Mouse (Mus musculus) adrenal gland, adult (tissue): ENCODE measurements around the gene Rara.

Experiments
- DNase-seq, 2 experiments: peaks; one replicate each; pipeline ENCODE4 v3.0.0; 2022 to 2023; ENCODE audit warnings: low spot score in 1 of 2; ENCODE audit not compliant: inconsistent age in 2 of 2

The Rara gene

DNA sequence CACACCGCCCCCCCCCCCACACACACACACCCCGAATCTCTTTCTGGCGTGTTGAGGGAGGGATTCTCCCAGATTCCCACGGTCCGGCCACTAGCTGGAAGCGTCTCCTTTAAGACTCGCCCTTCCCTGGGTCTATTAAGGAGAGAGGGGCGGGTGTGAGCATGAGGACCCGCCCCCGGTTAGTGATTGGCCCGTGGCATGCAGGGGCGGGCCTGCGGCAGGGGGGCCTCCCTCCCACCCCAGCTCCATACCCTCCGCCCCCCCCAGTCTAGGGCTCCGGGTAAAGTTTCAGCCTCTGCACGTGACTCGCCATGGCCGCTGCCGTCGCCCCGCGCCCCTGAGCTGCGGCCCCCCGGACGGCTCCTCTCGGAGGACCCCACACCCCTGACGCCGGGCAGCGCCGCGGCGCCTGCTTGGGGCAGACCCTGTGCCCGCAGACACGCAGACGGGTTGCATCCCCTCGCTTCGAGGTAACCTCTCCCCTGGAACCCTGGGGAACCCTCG, 9.8 kb downstream of the Rara start:
- peak; percentile 94 to 97 for DNase-seq

DNA sequence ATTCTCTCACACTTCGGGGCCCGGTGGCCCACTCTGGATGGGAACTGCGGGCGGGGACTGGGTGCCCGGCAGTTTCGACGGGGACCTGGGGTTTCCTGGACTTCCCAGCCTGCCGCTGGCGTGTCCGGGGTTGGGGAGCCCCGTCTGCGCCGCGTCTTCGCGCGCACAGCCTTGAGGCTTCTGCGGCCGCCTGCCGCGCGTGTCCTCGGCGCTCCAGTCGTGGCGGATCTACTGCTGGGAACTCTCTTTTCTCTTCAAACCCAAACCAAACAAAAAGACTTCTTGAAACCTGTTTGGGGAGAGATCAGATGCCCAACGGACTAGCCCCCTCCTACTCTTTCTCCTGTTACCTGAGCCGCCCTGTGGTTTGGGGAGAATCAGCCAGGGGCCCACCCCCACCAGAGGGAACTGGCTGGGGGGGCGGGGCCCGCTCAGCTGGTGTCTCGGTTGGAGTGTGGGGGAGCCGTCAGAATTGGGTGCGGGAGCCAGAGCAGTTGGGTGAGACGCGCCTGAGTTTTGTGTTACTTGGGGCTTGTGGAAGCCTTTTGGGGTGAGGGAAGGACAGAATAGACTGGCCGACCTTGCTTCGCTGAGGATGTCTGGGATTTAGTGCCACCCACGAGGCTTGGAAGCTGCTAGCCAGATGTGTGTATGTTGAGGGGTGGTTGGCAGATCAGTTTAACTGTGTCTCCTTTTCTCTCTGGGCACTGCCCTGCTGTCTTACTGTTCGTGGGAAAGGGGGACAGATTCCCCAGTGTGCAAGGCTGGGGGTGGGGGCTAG, 10.5 kb downstream of the Rara start:
- DNase-seq: peak in 1 of 2 experiments; percentile 77

DNA sequence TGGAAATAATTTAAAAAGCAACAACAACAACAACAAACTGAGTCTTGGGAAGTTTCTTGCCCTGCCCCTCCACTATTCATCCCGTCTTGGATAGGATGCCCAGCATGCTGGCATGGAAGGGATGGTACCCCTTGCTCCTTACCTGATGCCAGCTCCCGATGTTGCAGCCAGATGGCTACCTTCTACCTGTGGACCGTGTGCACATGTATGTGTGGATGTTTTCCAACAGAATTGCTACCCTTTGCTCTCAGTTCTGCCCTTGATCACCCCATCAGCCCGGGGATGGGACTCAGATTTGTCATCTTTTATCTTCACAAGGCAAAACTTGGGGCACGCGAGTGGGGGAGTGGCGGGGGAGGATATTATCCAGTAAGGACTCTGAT, 11.1 kb downstream of the Rara start:
- no peak for DNase-seq

DNA sequence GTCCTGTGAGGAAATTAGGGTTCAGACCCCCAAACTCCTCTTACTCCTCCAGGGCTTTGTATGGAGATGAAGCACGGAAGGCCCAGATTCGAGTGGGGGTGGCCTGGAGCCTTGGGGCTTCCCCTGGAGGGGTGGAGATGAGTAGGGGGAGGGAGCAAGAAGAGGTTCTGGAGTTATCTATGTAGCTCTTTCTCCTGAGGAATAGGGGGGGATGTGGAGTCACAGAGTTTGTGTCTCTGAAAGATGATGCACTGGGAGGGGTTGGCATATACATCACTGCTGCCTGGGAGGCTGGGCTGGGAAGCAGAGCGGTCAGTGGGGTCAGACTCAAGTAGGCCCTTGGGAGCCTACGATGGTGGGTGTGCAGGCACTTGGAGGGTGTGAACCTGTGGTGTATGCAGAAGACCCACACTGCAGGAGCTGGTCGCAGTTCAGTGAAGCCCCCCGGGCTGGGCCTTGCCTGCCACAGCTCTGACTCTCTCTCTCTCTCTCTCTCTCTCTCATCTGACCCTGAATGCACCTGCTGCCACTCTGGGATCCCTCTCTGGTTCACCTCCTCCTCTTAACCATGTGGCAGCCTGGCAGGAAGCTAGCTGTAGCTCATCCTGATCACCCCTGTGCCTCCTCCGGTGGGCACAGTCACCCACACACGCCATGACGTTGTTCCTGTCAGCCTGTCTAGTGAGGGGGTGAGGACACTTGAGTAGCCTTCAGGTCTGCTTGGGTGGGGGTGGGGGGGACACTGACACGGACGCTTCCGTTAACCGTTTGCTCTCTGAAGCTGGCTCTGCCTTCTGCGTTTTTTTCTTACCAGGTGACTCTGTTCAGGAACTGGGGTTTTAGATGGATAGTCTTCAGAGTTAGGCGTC, 11.7 kb downstream of the Rara start:
- peak; percentile 41 to 65 for DNase-seq

DNA sequence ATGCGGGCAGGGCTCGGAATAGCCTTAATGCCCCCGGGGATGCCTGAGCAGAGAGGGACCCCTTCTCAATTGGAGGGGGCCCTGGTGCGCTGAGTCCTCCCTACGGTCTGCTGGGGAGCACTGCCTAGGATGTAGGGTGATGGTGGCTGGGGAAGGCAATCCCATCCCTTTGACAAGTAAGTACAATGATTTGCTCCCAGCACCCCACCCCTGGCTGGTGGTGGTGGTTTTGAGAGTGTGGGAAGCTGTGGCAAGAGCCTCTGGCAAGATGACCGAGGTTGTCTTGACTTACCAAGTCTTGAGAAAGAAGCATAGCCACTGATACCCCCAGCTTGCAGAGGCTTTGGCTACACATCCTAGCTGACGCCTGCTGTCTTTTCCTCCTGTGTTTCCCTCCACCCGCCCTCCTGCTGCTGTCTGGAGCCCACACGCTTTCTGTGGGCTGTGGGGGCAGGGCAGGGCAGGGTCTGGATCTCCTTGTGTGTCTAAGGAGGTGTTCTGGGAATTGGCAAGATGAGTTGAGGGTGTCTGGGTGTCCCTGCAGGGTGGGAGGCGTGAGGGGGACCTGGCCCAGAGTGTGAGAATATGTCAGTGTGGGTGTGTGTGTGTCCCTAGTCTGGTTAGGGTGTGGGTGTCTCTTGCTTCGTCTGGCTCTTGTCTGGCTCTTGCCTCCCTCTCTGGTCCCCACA, 12.5 kb downstream of the Rara start:
- peak; percentile 36 to 65 for DNase-seq

DNA sequence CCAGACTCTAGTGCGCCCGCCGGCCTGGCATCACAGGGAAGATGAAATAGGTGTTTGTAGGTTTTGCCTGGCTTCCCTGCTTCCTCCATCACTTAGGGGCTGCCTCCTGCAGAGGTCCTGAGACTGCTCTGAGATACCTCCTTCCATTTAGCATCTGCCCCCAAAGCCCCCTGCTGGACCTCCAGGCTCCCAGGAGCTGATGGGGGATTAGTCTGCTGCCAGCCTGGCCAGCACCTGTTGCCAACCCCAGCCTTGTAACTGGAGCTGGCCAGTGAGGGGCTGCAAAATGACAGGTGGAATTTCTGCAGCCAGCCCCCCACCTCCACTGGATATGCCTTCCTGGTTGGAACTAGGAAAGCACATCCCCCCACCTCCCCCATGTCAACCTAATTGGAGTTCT, 13.2 kb downstream of the Rara start:
- DNase-seq: peak in 1 of 2 experiments; percentile 27

DNA sequence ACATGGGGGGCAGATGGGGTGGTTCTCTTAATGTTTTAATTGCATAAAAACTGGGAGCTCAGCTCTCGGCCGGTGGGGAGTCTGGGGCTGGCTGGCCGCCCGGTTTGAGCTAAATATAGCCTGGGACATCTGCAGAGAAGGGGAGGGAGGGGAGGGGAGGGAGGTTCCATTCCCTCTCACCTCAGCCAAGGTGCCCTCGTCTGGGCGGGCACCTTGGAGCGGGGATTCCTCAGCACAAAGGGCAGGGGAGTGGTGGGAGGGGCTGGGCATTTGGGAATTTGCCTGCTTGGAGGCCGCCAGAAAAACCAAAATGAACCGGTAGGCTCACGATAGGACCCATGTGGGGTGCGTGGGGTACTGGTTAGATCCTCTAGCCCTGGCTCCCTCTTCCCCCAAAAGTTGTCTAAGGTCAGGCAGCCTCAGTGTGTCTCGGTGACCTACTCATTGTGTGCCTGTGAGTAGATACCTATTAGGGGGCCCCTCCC, 13.8 kb downstream of the Rara start:
- DNase-seq: peak; percentile 61 to 82

DNA sequence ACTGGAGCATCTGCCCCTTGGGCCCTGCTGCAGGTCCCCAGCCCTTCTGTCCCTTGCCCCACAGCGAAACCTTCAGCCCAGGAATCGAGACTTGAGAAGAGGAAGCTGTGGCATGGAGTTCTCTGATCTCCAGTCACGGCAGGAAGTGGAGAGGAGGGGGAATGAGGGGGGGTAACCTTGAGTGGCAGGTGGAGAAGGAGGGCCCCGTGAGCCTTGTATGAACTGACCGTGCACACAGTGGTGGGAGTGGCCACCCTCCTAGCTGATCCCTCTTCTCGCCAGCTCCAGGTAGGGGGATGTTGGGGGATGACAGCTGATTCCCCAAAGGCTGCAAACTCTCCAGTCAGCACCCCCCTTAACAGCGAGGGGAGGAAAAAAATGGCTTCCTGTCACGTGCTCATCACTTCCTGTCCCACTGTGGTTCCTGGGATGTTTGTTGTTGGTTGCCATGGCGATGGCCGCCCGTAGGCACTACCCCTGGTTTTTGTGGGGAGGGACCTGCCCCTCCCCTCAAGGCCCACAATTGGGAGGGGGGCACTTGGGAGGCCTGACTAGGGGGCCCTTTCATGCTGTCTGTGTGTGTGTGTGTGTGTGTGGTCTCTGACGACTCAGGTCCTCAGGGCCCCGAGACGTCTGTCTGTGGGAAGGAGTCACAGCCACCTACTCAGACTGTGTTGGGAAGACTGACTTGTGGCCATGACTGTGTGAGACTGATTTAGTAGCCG, 14.4 kb downstream of the Rara start:
- DNase-seq: peak; percentile 87 to 95

DNA sequence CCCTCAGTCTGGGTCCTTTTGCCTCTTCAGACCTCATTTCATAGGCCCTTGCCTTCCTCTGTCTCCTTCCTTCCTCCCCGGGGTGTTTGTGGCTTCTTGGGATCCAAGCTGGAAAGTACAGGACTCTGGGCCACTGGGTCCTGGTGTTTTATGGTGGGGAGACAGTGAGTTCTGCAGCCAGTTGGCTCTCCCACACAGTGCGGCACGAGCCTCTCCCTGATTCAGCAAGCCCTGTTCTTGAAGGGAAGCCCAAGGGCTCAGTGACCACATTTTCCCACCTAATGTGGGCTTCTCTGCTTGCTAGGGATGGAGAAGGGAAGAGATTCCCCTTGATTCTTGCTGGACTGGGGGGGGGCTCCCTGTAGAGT, 14.9 kb downstream of the Rara start:
- DNase-seq: peak in 1 of 2 experiments; percentile 52

DNA sequence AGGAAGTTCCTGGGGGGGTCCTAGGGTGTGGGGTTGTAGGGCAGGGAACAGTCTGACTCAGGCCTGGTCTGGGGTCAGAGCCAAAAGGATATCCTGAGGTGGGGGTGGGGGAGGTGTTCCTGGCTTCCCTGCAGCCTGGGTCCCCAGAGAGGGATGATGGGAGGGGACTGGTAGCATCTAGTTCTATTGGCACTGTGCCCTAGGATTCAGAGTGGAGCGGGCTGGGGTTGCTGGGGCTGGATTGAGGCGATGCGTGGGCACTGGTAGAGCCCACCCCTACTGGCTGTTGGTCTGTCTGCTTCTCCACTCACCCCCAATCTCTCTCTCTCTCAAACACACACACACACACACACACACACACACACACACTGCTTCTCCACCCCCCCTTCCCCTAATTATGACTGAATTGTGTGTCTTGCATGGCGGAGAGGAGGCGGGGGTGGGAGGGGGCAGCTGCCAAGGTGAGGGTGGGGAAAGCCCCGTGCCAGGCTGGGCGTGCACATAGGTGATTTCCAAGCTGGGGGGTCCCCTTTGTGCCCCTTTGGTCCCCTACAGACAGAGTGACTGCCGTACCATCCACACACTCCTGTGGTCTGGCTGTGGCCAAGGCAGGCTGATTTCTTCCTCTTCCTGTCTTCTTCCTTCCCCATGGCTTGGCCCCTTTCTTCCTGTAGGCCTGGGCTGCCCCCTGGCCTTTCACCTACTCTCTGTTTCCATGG, 15.5 kb downstream of the Rara start:
- DNase-seq: peak; percentile 55 to 62

DNA sequence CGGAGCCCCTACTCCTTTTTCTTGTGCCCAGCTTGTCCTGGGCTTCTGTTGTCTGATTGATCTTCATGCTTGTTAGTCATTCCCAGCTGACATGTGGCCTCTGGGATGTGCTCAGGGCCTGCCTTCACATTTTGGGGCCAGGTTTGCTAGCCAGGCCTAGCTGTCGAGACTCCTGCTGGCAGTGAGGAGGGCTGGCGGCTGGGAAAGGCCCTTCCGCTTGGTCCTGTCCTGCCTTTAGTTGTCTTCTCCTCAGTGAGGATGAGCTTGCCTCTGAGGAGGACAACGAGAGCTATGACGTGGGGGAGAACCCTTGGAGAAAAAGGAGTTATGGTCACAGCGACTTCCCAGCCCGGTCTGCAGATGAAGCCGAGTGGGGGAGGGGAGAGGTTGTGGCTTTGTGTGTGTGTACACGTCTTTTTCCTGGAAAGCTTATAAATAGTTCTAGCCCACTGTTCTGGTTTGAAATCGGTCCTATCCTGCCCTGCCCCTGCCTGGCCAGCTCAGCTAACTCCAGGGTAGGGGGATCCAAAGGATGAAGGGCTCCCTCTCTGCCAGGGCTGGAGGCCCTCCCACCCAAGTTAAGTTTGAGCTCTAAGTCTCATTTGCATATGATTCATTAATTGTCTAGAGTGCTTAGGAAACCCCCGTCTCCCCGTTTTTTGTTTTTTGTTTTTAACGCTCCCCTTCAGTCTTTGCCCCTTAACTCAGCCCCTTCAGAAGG, 16.3 kb downstream of the Rara start:
- peak in 1 of 2 experiments; percentile 55 for DNase-seq

DNA sequence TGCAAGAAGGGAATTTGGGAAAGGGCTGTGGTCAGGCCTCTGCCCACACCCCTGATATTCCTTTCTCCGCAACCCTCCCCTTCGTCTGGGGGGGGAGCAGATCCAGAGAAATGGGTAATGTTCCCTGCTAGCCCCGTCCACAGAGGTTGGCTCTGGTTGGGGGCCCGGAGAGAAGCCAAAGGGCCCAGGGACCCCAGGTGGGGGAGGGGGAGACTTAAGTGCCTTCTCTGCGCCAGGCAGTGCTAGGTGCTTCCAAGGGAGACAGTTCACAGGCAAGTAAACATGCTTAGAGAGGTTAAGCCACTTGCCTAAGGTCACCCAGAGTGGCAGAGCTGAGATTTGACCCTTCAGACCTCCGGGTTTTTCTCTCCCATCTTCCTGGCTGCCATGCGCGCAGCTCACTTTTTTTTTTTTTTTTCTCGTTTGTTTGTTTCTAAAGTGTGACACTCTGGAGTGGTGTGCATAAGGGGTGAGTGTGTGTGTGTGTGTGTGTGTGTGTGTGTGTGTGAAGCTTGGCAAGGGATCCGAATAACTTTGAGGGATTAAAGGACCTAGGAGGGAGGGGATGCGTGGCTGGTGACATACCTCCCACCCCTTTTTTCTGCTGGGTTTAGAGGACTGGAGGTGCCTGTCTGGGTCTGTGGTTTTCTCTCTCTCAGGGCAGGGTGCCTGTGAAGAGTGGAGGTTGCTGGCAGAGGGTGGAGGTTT, 17.4 kb downstream of the Rara start:
- DNase-seq: peak in 1 of 2 experiments; percentile 57

DNA sequence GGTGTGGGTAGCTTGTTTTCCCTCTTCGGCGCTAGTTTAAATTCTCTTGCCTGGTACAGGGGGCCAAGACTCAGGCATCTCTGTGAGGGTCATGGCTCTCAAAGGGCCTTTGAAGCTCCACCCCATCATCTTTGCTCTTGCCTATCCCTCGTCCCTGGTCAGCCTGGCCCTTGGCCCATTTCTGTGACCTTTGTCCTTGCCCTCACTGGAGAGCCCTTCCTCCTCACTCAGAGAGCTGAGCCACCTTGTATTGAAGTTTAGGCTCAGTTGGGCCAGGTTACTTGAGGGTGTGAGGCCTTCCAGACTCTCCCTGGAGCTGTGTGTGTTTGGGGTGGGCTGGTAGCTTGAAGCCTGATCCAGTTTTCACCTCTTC, 18.0 kb downstream of the Rara start:
- DNase-seq: peak in 1 of 2 experiments; percentile 87

DNA sequence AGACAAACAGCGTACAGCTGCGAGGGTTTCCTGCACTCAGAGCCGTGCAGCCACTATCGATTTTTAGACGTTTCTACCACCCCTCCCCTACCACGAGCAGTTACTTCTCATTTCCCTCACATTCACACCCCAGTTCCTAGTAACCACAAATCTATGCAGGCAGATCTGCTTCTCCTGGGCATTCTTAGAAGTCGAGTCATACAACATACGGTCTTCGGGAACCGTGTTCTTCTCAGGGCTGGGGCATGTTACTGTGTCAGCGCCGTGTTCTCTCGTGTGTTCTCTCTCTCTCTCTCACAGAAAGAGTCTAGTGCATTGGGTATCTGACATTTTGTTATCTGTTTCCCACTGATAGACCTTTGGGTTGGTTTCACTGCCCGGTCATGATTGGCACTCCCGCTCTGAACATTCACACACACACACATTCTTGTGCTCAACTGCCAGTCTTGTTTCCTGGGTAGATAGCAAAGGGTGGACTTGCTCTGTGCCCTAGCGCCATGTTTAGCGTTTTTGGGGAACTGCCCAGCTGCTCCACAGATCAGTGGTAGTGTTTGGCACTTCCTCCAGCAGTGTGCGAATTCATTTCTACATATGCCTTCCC, 20.5 kb downstream of the Rara start:
- peak in 1 of 2 experiments; percentile 55 for DNase-seq

DNA sequence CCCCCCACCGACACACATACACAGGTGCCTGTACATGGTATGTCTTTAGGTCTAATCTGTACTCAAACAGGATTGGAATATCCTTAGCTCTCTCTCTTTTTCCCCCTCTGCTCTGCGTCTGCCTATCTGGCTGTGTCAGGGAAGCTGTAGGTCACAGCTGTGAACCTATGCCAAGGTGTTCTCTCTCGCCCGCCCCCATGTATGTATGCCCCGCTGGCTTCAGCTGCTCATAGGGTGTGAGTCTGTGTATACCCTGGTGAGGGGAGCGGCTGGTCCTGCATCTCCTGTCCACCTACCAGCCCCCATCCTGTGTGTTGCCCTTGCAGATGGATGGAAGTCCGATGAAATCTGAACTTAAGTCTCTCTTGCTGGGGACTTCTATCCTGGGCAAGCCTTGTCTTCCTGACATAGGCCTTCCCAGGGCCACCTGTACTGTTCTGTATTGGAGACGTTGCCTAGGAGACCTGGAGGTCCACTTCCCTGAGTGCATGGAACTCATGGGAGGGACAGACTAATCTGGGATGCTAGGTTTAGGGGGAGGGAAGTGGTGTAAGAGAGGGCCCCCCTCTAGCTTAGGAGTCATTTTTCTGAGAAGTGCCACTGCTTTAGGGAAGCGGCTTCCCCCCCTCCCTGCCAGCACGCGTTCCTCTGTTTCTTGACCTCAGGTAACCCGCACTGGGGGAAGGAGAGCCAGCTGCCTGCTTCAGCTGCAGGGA, 21.8 kb downstream of the Rara start:
- peak in 1 of 2 experiments; percentile 59 for DNase-seq

DNA sequence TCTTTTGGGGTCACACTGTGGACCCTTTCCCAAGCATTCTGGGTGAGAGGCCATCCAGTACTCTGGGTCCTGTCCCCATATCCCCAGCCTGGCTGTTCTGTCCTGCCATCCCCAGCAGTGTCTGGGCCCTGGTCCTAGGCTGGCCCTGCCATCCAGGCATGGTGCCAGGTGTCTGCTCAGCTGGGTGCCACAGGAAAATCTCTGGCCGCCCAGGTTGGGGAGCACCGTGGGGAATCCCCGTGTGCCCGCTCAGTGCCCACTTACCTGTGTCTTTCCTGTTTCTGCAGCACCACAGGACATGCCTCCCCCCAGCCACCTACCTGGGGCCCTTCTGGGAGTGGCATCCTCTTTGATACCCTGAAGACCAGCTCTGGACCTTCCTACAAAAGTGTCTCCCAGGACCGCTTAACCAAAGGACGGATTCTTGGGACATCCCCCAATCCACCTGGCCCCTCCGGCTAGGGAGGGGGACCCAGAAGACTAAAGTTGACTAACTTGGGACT, 22.4 kb downstream of the Rara start:
- peak in 1 of 2 experiments; percentile 60 for DNase-seq

DNA sequence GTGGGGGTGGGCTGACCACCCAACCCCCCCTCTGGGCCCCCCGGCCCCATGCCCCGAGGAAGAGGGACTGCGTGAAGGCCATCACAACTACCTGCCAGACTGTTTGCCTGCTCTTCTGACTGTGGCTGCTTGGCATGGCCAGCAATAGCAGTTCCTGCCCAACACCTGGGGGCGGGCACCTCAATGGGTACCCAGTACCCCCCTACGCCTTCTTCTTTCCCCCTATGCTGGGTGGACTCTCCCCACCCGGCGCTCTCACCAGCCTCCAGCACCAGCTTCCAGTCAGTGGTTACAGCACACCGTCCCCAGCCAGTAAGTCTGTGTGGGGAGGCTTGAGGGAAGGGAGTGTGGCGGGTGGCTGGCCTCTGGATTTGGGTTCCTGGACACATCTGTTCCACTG, 22.9 kb downstream of the Rara start:
- peak in 1 of 2 experiments; percentile 46 for DNase-seq
